In the genomic region with DNA sequence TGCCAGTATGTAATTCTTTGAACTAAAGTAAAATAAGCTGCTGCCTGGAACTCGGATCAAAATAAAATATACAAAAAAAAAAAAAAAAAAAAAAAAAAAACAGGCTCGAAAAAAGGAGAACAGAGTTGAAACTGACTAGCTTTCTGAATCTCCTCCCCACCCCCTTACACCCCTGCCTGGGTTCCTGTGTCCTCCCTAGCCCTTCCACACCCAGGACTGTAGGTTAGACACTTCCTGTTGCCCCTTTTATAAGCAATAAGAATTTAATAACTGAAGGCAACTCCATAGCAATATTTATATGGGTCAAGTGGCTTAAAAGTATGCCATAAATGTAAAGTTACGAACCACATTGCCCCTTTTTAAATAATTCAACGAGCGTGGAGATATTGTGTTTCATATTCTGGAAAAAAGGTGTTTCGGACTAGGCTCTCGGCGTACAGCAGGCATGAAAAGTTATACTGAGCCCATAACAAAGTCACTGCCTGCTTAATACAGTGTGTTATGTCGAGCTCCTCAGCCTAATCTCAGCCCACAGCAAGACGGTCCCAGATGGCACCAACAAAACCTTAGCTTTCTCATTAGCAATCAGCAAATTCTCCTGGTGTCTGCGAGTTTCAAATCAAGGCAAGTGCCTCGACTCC, we compare ENCODE assay signal across 25 mouse cellular contexts.
DNase-seq lines count a peak whose midpoint lies in the region; ATAC-seq and TF ChIP-seq lines count a peak whose summit lies in the region.
"Had no signal": no experiment of that assay in that cellular context is flagged by ENCODE, and none has a peak within 500 bp of the region (broad histone marks: within the 10 kb centered on the region; RNA-seq: fewer than 3 reads in every experiment).

No protein-coding gene starts in this region.

- peaks cover 31% of the 10 kb centered on the region for H3K4me1 ChIP-seq in bone marrow macrophage, adult 2 months (ENCODE audit: control insufficient read depth, insufficient read depth, low read length)
- peaks cover 48% of the 10 kb centered on the region for H3K4me1 ChIP-seq in limb, embryonic 10.5 days

- H3K27me3 ChIP-seq in limb, embryonic 10.5 days (ENCODE audit: low read depth, poor library complexity, severe bottlenecking) = no peaks in the 10 kb centered on the region
- H3K27me3 ChIP-seq: heart, embryonic 12.5 days; intestine, embryonic 15.5 days; Patski had no signal

- no peaks in the 10 kb centered on the region for H3K36me3 ChIP-seq in limb, embryonic 10.5 days
- H3K36me3 ChIP-seq in macrophage (ENCODE audit: inconsistent target) = no peaks in the 10 kb centered on the region
- H3K36me3 ChIP-seq: G1E; heart, embryonic 12.5 days; intestine, embryonic 15.5 days; midbrain, embryonic 12.5 days had no signal

- H3K79me2 ChIP-seq in macrophage (ENCODE audit: inconsistent target) = no peaks in the 10 kb centered on the region

- ATAC-seq in common myeloid progenitor, adult 5-6 weeks (replicated peaks; ENCODE audit: low read depth, poor library complexity, severe bottlenecking) = peak; percentile 46; the same call in 1 of the 2 replicates
- ATAC-seq in monocyte, adult 5-6 weeks (replicated peaks; ENCODE audit: insufficient number of reproducible peaks, low FRiP score, low TSS enrichment, poor library complexity, severe bottlenecking) = no peak
- ATAC-seq: hindbrain, embryonic 16.5 days; intestine, embryonic 15.5 days; liver, postnatal 0 days; lung, postnatal 0 days; Patski had no signal

- TF ChIP-seq POLR2A in bone marrow macrophage, adult 2 months (IDR thresholded peaks at IDR 0.05; ENCODE audit: borderline replicate concordance, low read depth, low read length) = no peak

- DNase-seq in limb, embryonic 10.5 days (ENCODE audit: low spot score) = no peak
- no peak for DNase-seq in right cerebral cortex, postnatal 14 days
- no peak for DNase-seq in thymus, postnatal 36 days
- DNase-seq: adrenal gland, postnatal 36 days; B cell, adult 2 months; cerebellum, adult 11-12 months; cerebellum, postnatal 14 days; embryo, embryonic 11 days; heart, postnatal 14 days; kidney, postnatal 25 days; liver, postnatal 0 days; thymus, adult 2 months had no signal

- peak overlapping the region; percentile 35 for H3K4me3 ChIP-seq in bone marrow macrophage, adult 2 months (ENCODE audit: insufficient read depth, low read length)
- H3K4me3 ChIP-seq in limb, embryonic 10.5 days = no peak overlapping the region
- H3K4me3 ChIP-seq in macrophage (ENCODE audit: inconsistent target) = no peak overlapping the region
- H3K4me3 ChIP-seq: heart, embryonic 12.5 days; intestine, embryonic 15.5 days; layer of hippocampus, adult 2 months; midbrain, embryonic 12.5 days had no signal

- TF ChIP-seq CTCF in bone marrow macrophage, adult 2 months (IDR thresholded peaks at IDR 0.05; ENCODE audit: low read depth, low read length) = no peak

- WGBS in limb, embryonic 10.5 days = 88% methylated on average over 12 of the region's 12 CpGs
- WGBS in macrophage (ENCODE audit: missing documents) = 36% methylated on average over 11 of the region's 12 CpGs

- peak overlapping the region; percentile 68 for H3K27ac ChIP-seq in bone marrow macrophage, adult 2 months (ENCODE audit: insufficient read depth, low read depth, low read length)
- peak overlapping the region; percentile 15; the same call in 1 of the 2 replicates for H3K27ac ChIP-seq in limb, embryonic 10.5 days
- H3K27ac ChIP-seq in macrophage = 0 out of 2 replicates have a peak overlapping the region, but pooled peaks have one; percentile 7
- H3K27ac ChIP-seq: intestine, embryonic 15.5 days; layer of hippocampus, adult 2 months; midbrain, embryonic 12.5 days; stomach, postnatal 0 days had no signal

- no peaks in the 10 kb centered on the region for H3K9me3 ChIP-seq in limb, embryonic 10.5 days (replicated peaks)
- H3K9me3 ChIP-seq: heart, embryonic 12.5 days; intestine, embryonic 15.5 days; midbrain, embryonic 12.5 days had no signal

Comparison
In these comparisons a context has a peak if more than half of its experiments do, and no peak if none do; other contexts are left out.
1. H3K27ac ChIP-seq: peak in every context shown above with its lines; median percentile 68 in bone marrow macrophage, adult 2 months; 15 in limb, embryonic 10.5 days; 7 in macrophage.